Mouse (Mus musculus) cerebellum, postnatal 4 days (tissue): ENCODE results near the gene Mapk1ip1l.

ENCODE experiments used
- DNase-seq, 2 experiments: peaks; one replicate each; pipeline ENCODE4 v3.0.0; 2022; ENCODE audit warnings: low spot score in 2 of 2, mixed read lengths in 1 of 2

The Mapk1ip1l gene

GRCm38 (mm10) chr14:47297785-47298407 lies at the start of gene Mapk1ip1l:
Mapk1ip1l (plus strand) TSS chr14:47298266.
- DNase-seq = peak; percentile 94 to 97

GRCm38 (mm10) chr14:47249839-47250238 lies 48.2 kb upstream of the Mapk1ip1l start:
- DNase-seq = no peak

DNA sequence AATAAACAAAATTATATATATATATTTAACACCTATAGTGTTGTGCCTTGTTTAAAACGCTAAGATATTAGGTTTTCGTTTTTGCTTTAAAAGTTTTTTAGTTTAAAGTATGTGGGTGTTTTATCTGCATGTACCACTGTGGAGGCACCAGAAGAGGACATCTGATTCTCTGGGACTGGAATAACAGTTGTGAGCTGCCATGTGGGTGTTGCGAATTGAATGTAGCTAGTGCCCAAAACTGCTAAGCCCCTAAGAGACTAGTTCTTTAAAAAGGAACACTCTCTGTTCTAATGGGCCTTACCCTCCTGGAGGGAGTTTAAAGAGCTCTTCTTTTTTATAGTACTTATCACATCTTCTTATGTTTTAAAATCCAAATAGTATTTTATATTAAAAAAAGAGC lies 33.2 kb upstream of the Mapk1ip1l start:
- no peak for DNase-seq

DNA sequence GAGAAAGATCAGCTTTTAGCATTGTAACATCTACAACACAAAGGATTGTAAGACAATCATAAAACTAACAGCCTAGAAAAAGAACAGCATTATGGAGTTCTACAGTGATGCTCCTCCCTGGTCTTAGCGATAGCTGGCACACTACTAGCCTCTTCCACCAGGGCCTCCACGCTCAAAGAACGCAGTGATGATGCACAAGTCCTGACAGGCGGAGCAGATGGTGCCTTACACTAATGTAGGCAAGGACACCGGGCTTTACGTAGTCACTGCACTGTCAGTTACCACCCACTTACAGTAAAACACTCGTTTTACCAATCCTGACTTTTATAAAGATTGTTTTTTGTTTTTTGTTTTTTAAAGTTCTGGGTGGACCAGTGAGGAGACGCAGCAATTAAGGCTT lies 32.2 kb upstream of the Mapk1ip1l start:
- no peak for DNase-seq

DNA sequence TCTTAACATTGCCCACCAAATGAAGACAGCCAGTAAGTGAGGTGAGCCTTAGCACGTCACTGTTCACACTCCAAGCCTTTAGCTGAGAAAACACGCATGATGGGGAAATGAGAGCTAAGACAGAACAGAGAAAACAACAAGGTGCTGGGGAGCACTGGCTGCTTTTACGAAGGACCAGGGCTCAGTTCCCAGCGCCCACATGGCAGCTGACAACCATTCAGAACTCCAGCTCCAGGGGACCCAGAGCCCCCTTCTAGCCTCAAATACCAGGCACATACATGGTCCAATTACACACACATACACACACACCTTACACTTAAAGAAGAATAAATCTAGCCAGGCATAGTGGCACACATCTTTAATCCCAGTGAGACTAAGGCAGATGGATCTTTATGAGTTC lies 29.0 kb upstream of the Mapk1ip1l start:
- no peak for DNase-seq

GRCm38 (mm10) chr14:47269706-47270105 lies 28.4 kb upstream of the Mapk1ip1l start:
- no peak for DNase-seq

DNA sequence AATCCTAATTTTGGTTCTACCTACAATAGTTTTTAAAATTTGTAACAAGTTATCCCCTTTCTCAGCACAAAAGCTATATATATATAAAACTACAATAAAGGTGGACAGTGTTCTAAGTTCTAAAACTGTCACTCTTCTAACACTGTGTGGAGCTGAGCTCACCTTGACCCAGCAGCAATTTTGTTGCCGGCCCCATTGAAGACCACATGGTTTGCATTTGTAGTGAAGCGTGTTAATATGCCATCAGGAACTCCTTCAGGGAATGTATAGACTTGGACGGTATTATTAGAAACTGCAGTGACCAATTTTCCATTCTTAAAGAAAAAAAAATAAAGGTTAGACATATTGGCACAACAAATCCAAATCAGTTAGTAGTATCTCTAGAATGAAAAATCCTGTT lies 24.3 kb upstream of the Mapk1ip1l start:
- no peak for DNase-seq

DNA sequence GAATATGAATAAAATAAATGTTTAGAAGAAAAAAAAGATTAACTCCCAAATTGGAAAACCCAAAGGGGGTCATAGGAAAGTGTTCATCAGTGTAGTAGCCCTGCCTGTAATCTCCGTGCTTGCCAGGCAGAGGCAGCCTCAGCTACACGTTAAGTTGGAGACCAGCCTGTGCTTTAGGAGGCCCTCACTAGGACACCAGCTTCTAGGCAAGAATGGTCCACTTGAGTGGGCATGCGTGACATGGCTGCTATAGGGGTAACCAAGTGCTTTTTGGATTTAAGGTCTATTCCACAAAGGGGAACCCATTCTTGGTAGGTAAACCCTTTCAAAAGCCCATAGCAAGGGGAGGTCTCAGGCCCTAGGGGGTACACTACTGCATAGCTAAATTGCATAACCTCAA lies 22.6 kb upstream of the Mapk1ip1l start:
- DNase-seq = no peak

GRCm38 (mm10) chr14:47276036-47276603 lies 21.9 kb upstream of the Mapk1ip1l start:
- no peak for DNase-seq

- peak; percentile 91 to 96 for DNase-seq
Observed at GRCm38 (mm10) chr14:47276637-47277393, 21.3 kb upstream of the Mapk1ip1l start, which contains the start of the genes Wdhd1 and Socs4. Wdhd1 (minus strand) TSS chr14:47276857. Socs4 (plus strand) TSS chr14:47276931.

GRCm38 (mm10) chr14:47279058-47279457 lies 19.0 kb upstream of the Mapk1ip1l start:
- DNase-seq = no peak

- no peak for DNase-seq
Observed at GRCm38 (mm10) chr14:47281535-47281934, 16.5 kb upstream of the Mapk1ip1l start.

DNA sequence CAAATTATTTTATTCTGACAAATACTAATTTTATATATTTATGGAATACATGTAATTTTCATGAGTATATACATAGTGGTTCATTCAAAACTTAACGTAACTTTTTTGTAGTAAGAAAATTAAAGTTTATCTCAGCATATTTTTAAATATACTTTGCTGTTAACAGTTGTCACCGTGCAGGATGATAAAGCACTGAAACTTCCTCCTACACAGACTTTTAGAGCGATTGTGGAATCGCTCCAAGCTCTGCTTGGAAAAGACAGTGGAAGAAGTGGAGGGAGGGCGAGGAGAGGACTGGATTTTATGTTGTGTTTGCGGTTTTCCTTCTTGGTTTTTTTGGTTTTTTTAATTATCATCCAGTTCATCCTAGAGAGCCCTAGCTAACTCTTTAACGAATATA lies 14.5 kb upstream of the Mapk1ip1l start:
- no peak for DNase-seq

- no peak for DNase-seq
Observed at GRCm38 (mm10) chr14:47285271-47285670, 12.8 kb upstream of the Mapk1ip1l start.

- DNase-seq = no peak
Observed at GRCm38 (mm10) chr14:47286215-47286614, 11.9 kb upstream of the Mapk1ip1l start.

- DNase-seq = no peak
Observed at GRCm38 (mm10) chr14:47287021-47287420, 11.0 kb upstream of the Mapk1ip1l start.

- no peak for DNase-seq
Observed at GRCm38 (mm10) chr14:47291772-47292171, 6.3 kb upstream of the Mapk1ip1l start.

DNA sequence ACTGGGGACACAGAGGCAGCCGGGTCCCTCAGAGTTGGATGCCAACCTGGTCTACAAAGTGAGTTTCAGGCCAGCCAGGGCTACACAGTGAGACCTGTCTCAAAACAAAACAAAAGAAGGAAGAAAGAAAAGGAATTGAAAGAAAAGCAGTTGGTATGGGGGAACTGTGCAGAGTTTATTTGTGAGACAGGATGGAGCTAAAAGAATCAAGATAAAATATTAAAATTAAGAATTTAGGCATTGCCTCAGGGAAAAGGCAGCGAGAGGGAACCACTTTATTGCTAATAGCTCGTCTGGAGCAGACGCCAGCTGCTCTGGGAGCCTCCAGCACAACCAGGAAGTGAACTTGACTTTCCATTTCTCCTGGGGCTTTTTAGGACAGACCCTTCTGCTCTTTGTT lies 3.9 kb upstream of the Mapk1ip1l start:
- DNase-seq = no peak

GRCm38 (mm10) chr14:47296232-47296631 lies 1.8 kb upstream of the Mapk1ip1l start:
- DNase-seq = no peak

DNA sequence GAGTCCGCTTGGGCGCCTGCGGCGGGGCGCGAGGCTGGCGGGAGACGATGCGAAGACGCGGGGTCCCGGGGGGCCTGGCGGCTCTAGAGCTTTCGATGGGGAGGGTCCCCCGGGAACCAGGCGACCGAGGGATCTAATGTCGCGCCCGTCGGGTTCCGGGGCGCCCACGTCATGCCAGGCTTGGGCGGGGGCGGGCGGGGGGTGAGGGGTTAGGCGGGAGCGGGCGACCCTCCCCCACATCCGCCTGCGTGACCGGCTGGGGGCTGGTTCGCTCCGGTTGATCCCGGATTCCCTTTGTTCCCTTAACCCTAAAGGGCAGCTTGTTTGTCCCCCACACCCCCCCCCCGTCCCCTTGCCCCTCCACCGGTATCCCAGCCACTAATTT lies 334 bp downstream of the Mapk1ip1l start:
- DNase-seq = no peak

GRCm38 (mm10) chr14:47298819-47299261 lies 774 bp downstream of the Mapk1ip1l start:
- no peak for DNase-seq

DNA sequence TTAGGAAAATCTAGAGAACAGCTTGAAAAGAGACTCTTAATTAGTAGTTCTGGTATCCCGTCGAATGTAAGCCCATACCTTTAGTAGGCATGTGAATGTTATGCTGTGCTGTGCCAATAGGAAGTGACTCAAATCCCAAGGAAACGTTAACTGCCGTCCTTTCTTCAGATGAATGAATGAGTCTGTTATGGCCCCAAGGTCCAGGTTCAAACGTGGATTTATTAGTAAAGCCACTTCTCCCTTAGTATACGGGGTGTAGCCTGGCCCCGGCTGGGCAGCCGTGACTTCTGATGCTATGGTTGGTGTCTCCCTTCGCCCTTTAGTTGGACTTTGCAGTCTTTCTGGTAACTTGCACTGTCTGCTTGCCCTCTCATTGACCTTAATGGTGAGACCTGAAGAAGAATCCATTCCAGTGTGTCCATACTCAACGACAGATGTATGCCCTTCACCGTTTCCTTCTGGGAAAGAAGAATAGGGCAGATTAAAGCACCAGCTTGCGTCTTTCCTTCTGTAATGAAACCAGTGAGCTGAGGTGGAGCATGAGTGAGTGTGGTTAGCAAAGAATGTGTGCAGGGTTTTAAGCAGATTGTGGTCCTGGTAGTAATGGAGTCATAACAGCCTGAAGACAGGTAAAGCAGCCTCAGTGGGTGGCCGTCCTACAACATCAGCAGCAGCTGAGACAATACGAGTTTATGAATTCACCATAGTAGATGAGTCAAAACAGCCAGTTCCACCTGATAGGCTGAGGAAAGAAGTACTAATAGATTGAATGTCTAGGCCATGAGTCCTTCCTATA lies 5.0 kb downstream of the Mapk1ip1l start:
- DNase-seq = no peak
